Mouse (Mus musculus): ENCODE data around the gene Tmem108.

- TF ChIP-seq POLR2A (IDR thresholded peaks at IDR 0.05; ENCODE audit: insufficient read depth, low read depth, low read length) = no peak
- no peak for TF ChIP-seq CTCF (IDR thresholded peaks at IDR 0.05)
- no peak for TF ChIP-seq EP300 (IDR thresholded peaks at IDR 0.05; ENCODE audit: insufficient read depth, low read depth, low read length)
Observed at GRCm38 (mm10) chr9:103715352-103715751, 46.3 kb downstream of the Tmem108 start.
